Mouse (Mus musculus) frontal cortex, postnatal 25 days (tissue): ENCODE data around the gene Bcap31.
"Not testable (repeated sequence)": the region's sequence is repeated elsewhere in the genome, so short reads cannot be mapped to it uniquely, and the experiment has no call there.

ENCODE experiments used
- DNase-seq, 2 experiments: peaks; one replicate each; pipeline ENCODE4 v3.0.0; 2022; ENCODE audit warnings: low spot score in 2 of 2

Bcap31 gene

DNA sequence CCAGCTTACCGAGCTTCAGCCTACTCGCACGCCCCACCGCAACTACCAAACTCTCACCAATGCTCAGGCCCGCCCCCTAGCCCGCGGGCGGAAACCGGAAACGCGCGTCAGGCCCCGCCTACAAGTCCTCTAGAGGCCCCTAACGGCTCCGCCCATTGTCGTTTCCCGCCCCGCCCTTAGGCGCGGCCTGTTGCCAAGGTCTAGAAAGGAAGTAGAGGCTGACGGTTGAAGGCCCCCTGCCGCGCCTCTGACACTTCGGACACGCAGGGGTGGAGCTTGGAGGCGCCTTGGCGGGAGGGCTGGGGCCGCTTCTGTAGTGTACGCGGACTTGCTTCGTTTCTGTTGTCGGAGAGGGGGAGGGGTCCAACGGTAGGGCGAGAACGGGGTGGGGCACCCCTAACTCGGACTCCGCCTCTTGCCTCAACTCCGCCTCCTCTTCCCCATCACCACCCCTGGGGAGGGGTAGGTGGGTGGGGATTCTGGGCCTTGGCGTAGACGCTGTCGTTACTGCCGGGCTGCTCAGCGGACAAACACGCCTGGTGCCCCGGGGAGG is at the start of gene Bcap31, which contains the start of gene Abcd1:
TSS of gene Bcap31 (minus strand) at position 67 of the 553 bp plus-strand sequence.
TSS of gene Abcd1 (plus strand) at position 489 of the 553 bp plus-strand sequence.
- DNase-seq = peak; percentile 76 to 79

DNA sequence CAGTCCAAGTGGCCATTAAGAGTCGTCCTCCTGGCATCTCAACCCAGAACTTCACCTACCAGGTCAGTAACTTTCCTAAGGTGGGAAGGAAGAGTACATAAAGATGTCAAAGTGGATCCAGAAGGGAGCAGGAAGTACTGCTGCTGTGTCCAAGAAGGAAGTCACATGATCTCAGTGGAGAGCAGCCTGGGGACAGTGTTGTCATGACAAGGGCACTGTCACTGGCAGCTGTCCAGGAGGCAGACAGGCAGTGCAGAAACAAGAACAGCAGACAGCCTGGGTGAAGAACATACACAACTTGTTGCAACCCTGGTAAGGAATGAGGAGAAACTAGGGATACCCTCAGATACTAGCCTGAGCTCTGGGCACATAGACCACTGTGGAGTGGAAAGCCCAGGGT is 49.3 kb upstream of the Bcap31 start:
- no peak for DNase-seq

GRCm38 (mm10) chrX:73758611-73759290 is 42.8 kb upstream of the Bcap31 start:
- no peak for DNase-seq

DNA sequence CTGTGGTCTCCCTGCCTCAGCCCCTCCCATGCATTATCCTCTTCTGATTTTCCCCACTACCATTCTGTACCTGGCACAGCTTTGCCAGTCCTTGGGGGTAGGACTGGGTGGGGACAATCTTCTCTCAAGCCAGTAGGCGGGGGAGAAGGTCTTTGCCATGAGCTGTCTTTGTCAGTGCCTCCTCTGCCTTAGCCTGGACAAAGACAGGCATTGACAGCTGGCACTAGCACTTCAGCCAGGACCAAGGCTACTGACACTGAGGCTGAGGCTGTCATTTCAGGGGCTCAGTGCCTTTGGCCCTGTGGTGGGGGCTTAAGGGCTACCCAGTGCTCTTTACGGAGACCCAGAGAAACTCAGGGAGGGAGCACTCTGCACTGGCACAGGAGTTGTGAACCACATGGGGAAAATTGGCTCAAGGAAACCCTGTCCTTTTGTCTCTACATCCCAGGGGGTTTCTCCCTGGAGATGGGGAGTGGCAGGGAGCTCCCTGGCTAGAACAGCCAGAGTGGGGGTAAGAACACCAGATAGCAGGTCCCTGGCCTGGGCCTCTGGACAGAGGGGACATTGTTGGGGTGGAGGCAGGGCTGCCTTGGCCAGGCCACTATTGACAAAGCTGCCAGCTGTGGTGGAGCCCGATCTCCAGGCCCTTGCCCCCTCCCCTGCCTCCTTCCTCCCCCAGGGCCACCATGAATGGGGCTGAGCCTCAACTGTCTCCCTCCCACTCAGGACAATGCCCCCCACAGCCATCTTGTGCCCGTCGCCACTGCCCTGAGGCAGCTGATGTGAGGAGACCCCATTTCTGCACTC is 40.6 kb upstream of the Bcap31 start, which contains the start of gene Plxnb3:
TSS of gene Plxnb3 (plus strand) at position 757 of the 807 bp plus-strand sequence.
- no peak for DNase-seq

GRCm38 (mm10) chrX:73748977-73749376 is 33.0 kb upstream of the Bcap31 start:
- no peak for DNase-seq

GRCm38 (mm10) chrX:73744774-73745481 is 29.0 kb upstream of the Bcap31 start:
- DNase-seq = no peak

DNA sequence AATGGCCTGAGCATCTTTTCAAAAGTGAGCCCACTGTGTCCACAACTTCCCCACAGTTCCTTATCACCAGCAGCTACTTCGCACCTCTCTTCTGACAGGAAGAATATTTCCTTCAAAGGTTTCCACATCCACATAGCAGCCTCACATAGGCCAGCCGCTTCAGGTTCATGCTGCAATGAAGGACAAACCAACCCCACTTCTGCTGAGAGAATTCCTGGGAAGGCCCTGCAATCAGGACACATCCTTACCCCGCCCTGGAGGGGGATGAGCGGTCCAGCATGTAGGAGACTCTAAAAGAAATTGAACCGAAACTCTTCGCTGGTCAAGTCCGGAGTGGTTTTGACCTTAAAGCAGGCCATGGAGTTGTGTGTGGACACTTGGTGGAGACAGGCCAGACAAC is 23.9 kb upstream of the Bcap31 start:
- DNase-seq = not testable (repeated sequence)

GRCm38 (mm10) chrX:73739151-73739550 is 23.2 kb upstream of the Bcap31 start:
- DNase-seq = no peak

GRCm38 (mm10) chrX:73738155-73738554 is 22.2 kb upstream of the Bcap31 start:
- no peak for DNase-seq

GRCm38 (mm10) chrX:73730908-73731307 is 14.9 kb upstream of the Bcap31 start:
- no peak for DNase-seq

GRCm38 (mm10) chrX:73718686-73719362 is 2.8 kb upstream of the Bcap31 start:
- DNase-seq = no peak

DNA sequence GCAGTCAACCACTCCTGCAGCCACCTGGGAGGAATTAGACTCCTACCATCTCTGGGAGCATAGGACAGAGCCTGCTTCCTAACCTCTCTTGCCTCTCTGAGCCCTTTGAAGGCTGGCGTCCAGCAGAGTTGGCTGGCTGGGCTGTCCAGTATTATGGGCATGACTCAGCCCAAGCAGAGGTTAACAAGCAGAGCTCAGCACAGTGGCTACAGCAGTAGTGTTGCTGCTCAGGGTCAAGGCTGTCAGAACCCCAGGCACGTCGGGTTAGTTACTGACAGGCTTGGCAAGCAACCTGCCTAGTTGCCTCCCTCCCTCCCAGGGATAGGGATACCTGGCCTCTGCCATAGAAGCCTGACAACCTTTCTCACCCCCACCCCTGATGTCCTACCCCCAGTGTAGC is 2.3 kb upstream of the Bcap31 start:
- no peak for DNase-seq

DNA sequence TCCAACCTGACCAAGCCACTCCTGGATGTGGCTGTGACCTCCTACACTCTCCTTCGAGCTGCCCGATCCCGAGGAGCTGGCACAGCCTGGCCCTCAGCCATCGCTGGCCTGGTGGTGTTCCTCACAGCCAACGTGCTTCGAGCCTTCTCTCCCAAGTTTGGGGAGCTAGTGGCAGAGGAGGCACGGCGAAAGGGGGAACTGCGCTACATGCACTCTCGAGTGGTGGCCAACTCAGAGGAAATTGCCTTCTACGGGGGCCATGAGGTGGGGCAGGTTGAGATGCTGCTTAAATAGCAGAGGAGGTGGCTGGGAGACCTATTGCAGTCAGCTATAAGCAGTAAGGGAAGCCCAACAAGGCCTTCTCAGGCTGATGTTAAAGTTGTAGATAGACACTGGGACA is 1.7 kb upstream of the Bcap31 start:
- DNase-seq = no peak

DNA sequence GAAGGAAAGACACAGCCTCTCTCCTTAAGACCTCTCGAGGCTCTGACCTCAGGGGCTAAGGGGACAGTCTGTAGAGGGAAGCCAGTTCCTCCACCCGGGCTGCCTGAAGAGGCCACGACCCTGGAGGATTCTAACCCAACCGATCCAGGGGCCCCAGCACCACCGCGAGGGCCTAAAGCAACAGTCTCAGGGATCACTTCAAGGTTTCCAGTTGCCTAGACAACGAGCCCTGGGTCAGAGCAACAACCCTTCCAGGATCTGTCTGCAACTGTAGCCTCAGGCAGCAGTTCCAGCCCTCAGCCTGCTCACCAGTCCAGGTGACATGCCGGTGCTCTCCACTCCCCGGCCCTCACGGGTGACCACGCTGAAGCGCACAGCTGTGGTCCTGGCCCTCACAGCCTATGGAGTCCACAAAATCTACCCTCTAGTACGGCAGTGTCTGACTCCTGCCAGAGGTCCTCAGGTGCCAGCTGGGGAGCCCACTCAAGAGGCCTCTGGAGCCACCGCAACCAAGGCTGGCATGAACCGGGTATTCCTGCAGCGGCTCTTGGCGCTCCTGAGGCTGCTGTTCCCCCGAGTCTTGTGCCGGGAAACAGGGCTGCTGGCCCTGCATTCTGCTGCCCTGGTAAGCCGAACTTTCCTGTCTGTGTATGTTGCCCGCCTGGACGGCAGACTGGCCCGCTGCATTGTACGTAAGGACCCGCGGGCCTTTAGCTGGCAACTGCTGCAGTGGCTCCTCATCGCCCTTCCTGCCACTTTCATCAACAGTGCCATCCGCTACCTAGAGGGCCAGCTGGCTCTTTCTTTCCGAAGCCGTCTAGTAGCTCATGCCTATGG is 952 bp upstream of the Bcap31 start:
- DNase-seq = peak in 1 of 2 experiments; percentile 10

DNA sequence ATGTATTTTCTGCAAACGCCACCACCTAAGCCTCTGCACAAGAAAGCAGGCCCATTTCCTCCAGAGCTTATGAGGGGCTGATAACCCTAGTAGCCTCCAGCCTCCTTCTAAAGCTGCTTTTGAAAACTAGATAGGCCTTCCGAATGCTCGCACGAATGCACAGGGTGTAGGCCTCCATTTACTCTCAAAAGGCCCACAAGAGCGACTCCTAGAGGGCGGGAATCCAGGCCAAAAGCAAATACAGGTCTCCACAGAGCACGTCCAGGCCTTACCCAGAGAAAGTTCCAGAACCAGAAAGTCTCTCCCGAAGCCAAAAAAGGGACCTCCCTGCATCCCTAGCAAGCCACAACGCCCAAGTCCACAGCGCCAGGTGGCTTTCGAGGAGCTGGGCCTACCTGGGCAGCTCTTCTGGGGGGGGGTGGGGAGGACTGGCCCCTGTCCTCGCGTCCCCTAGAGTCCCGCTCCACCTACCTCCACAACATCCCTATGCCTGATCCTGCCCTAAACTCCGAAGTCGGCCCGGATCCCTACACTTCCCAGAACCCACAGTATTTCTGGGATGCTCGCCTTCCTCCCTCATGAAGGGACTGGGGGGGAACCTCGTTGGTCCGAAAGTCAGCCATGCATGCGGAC is 383 bp downstream of the Bcap31 start:
- DNase-seq = no peak

DNA sequence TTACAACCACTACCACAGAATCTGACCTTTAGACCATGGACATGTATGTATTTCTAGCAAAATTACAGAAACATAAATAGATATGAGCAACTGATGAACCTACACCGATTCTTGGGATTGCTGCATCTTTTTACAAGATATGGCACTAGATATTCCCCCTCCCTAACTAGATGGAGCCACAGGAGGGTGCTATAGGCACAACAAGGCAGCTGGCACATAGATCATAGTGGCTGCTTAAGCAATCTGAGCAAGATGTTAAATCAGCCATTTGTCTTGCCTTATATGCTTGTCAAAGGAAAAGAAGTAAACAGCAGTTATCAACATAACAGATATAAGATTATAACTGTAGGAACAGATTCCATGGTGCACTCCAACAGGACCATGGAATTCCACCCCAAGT is 15.5 kb downstream of the Bcap31 start:
- no peak for DNase-seq

GRCm38 (mm10) chrX:73690917-73691629 is 24.9 kb downstream of the Bcap31 start:
- no peak for DNase-seq

DNA sequence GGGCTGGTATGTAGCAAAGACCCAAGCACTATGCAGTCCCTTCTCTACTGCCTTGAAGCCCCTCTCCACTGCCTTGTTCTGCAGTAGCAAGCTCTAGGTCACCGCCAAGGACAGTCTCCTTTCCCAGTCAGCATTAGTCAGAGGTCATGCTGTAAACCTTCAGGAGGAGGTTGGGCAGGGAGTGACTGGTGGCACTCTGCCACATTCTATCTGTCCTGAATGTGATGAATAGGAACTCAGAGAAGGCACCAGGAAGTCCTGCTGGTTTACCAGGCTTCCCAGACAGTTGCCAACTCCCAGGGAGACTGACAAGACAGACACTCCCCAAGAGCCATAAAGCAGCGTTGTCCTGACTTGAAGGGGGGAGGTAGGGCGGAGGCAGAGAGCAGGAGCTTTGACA is 30.3 kb downstream of the Bcap31 start:
- DNase-seq = no peak

DNA sequence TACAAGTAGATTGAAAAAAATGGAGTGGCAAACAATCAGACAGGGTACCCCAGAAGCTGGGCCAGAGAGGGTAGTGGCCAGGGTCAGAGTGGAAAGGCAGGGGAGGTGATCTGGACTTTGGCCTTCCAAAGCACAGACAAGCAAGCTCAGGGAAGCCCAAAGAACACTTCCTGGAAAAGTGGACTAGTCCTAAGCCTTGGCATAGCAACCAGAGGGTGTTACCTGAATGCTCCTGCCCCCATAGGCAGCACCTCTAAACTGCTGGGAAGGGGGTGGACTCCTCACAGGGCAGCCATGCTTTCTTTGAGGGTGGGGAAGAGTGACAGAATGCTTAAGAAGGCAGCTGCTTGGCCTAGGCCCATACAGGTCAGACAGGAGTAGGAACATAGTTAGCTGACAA is 31.0 kb downstream of the Bcap31 start:
- no peak for DNase-seq
